Mouse (Mus musculus) heart, adult 9 months (tissue): Measurements from ENCODE around the gene Rap1gds1.

Source experiments
- DNase-seq, 2 experiments: peaks; one replicate each; pipeline ENCODE4 v3.0.0; 2022; ENCODE audit warnings: low spot score in 2 of 2

Gene Rap1gds1

GRCm38 (mm10) chr3:139048701-139049622 lies 26.0 kb downstream of the Rap1gds1 start:
- DNase-seq, result no peak

DNA sequence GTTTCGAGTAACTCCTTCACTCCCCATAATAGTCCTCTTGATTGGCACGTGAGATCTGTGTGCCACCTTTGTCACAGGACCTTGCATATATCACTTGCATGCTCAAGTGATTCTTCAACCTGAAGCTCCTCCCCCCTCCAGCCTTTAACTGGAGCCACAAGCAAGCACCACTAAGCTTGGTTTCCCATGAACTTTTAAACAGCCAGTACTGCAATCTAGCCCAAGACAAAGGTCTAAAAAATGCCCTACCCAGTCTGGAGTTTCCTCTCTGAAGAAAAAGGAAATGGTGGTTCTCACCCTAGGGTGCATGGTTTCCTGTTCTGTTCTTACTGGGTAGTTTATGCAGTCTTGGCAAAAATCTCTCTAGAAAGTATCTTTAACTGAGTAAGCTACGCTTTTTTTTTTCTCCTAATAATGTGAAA lies 32.6 kb downstream of the Rap1gds1 start:
- peak; percentile 5 to 50 for DNase-seq

- peak in 1 of 2 experiments; percentile 19 for DNase-seq
Measured at GRCm38 (mm10) chr3:139041921-139042320, 33.1 kb downstream of the Rap1gds1 start.

- no peak for DNase-seq
Measured at GRCm38 (mm10) chr3:139037030-139037429, 38.0 kb downstream of the Rap1gds1 start.

DNA sequence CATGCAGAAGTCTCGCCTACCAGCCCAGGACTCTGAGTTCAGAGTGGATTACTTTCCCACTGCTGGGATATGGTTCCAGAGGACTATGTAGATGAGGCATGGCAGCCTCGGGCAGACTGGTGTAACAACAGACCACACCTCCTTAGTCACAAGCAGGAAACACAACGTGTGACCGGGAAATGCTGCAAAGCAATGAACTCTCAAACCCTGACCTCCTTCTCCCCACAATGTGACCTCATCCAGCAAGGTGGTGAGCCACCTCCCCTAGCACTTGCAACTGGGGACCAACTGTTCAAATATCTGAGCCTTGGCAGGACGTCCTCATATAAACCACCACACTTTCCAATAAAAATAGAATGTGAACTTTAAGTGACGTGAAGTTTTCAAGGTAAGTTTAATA lies 41.8 kb downstream of the Rap1gds1 start:
- no peak for DNase-seq

DNA sequence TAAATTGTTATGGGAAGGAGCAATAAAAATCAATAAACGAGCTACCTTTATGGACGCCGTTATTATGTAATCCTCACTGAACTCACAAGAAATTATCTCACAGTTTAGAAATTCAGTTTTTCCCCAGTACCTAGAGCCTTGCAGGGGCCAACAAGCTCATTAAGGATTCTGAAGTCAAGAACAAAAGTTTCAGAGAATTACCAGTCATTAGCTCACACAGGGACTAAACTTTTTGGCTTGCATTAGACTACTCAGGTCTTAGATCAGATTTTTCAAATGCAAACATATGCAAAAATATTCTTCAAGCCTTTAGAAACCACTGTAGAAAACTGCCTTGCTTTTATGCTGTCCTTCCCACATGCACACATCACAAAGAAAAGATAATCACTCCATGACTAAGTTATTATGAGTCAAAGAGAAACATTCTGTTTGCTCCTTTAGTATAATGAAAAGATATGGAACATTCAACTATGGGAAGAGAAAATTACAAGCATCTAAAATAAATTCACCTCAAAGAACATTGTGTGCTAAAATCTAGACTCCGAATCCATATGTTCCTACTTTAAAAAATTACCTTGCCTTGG lies 44.3 kb downstream of the Rap1gds1 start:
- DNase-seq, result no peak

- DNase-seq, result no peak
Measured at GRCm38 (mm10) chr3:139025077-139025476, 49.9 kb downstream of the Rap1gds1 start.

GRCm38 (mm10) chr3:139023585-139023984 lies 51.4 kb downstream of the Rap1gds1 start:
- DNase-seq, result no peak

- DNase-seq, result peak; percentile 4 to 17
Measured at GRCm38 (mm10) chr3:139012352-139012751, 62.6 kb downstream of the Rap1gds1 start.

DNA sequence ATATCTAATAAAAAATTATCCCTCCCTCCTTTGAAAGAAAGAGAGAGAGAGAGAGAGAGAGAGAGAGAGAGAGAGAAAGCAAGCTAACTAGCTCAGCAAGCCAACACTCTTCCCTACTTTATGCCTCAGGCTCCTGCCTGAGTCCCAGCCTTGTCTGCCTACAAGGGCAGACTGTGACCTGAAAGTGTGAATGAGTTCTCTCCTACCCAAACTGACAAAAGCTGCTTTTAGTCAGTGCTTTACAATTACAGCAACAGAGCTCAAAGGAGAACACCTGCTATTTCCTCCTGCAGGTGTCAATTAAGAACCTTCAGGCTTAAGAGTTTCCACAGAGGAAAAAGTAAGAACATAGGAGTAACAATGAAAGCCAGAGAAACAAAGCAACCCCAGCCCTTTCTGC lies 69.3 kb downstream of the Rap1gds1 start:
- DNase-seq, result no peak

GRCm38 (mm10) chr3:139002774-139003173 lies 72.2 kb downstream of the Rap1gds1 start:
- no peak for DNase-seq

- DNase-seq, result no peak
Measured at GRCm38 (mm10) chr3:139000071-139000867, 74.7 kb downstream of the Rap1gds1 start.

GRCm38 (mm10) chr3:138993473-138993872 lies 81.5 kb downstream of the Rap1gds1 start:
- no peak for DNase-seq

GRCm38 (mm10) chr3:138991367-138991766 lies 83.6 kb downstream of the Rap1gds1 start:
- no peak for DNase-seq

- no peak for DNase-seq
Measured at GRCm38 (mm10) chr3:138989141-138989540, 85.9 kb downstream of the Rap1gds1 start.

DNA sequence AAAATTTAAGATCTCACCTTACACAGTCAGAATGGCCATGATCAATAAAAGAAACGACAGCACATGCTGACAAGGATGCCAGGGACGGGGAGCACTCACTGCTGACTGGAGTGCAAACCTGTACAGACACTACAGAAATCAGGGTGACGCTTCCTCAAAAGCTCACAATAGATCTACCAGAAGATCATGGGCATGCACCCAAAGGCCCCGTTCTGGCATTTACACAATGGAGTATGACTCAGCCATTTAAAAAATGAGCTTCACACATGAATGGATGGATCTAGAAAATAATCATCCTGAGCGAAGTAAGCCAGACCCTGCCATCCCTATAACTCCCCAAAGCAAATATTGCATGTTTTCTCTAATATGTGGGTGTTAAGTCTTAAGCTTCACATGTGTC lies 87.0 kb downstream of the Rap1gds1 start:
- DNase-seq, result no peak

DNA sequence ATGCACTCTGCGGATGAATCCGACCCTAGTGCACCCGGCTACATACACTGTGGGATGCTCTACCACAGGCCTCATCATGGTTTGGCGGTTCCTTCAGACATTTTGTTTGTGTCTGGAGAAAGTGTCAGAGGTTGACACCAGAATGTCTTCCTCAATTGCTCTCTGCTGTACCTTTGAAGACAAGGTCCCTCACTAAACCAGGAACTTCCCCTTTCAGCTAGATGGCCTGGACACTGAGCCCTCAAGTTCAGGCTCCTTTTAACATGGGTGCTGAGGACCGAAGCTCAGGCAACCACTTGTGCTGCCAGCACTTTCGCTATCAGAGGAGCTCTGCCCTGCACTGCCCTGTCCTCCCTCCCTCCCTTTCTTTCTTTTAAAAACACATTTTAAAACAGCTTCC lies 92.8 kb downstream of the Rap1gds1 start:
- no peak for DNase-seq

- no peak for DNase-seq
Measured at GRCm38 (mm10) chr3:138977413-138977812, 97.6 kb downstream of the Rap1gds1 start.

GRCm38 (mm10) chr3:138967627-138968026 lies 107.4 kb downstream of the Rap1gds1 start:
- DNase-seq, result no peak

DNA sequence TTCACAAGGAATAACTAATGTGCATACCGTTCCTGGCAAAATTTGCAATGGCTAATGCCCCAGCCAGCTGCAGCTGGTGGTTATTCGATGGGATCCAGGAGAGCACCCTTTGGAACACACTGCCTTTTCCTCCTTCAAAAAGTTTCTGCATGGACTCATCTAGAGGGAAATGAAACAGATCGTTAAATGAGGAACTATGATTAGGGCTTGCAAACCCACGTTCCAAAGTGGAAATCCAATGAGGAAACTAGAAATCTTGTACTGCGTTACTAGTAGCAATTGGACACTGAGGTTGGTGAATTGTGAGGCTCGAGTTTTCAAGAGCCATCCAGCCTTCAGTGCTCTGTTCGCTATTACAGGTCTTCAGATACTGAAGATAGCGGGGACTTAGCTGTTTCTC lies 116.5 kb downstream of the Rap1gds1 start:
- no peak for DNase-seq

DNA sequence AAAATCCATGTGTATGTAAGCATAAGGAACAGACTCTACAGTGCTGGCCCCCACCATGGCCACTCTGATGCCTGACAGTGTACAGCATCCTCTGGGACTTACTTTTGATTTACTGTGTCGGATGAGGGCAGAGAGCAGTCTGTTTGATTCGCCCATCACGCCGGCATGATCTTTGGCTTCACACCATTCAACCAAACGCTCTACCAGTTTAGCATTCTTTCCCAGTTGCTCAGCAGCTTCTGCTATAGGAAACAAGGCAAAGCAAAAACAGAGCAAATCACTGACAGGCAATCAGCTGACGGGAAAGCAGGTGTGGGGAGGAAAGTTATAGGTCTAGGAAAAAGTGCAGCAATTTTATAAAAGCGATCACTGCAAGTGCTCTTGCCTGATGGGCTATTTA lies 119.8 kb downstream of the Rap1gds1 start:
- DNase-seq, result no peak

- DNase-seq, result no peak
Measured at GRCm38 (mm10) chr3:138949081-138949480, 125.9 kb downstream of the Rap1gds1 start.
